Mouse (Mus musculus) kidney, embryonic 15.5 days (tissue): ENCODE results near the gene Aak1. TPM values are rescaled to one million over a fixed set of nuclear protein-coding genes. Genes with fewer than 3 reads are reported as not detected.

Experiments used
- ATAC-seq: fragments of 200-750 bp; cut with Nextera tagmentation; replicated peaks from 2 replicates; pipeline ENCODE4 v1.8.0; 2017; ENCODE audit warnings: moderate TSS enrichment; ENCODE audit not compliant: low FRiP score
- H3K27ac ChIP-seq: fragments of 300-500 bp; sonication (generic); 2 replicates; pipeline ENCODE4 v1.5.1; 2015; ENCODE audit warnings: mild to moderate bottlenecking, inconsistent platforms
- H3K27me3 ChIP-seq: fragments of 300-500 bp; sonication (generic); 2 replicates; pipeline ENCODE4 v1.6.1; 2015; ENCODE audit warnings: inconsistent platforms
- H3K36me3 ChIP-seq: fragments of 300-500 bp; sonication (generic); 2 replicates; pipeline ENCODE4 v1.6.1; 2015; ENCODE audit warnings: inconsistent platforms
- H3K4me1 ChIP-seq: fragments of 300-500 bp; sonication (generic); 2 replicates; pipeline ENCODE4 v1.6.1; 2015; ENCODE audit warnings: inconsistent platforms
- H3K4me2 ChIP-seq: fragments of 300-500 bp; sonication (generic); 2 replicates; pipeline ENCODE4 v1.6.1; 2015; ENCODE audit warnings: moderate library complexity, mild to moderate bottlenecking, inconsistent platforms
- H3K4me3 ChIP-seq: fragments of 300-500 bp; sonication (generic); replicated peaks from 2 replicates; pipeline ENCODE4 v1.5.1; 2015; ENCODE audit warnings: mild to moderate bottlenecking, inconsistent platforms
- H3K9ac ChIP-seq: fragments of 300-500 bp; sonication (generic); 2 replicates; pipeline ENCODE4 v1.6.1; 2015; ENCODE audit warnings: mild to moderate bottlenecking, inconsistent platforms
- H3K9me3 ChIP-seq: fragments of 300-500 bp; sonication (generic); replicated peaks from 2 replicates; pipeline ENCODE4 v1.6.1; 2016; ENCODE audit warnings: inconsistent platforms
- WGBS: fragments of 180-500 bp; shearing (Covaris S2); methylation state at CpG from one replicate; pipeline ENCODE4 v1.1.7; 2015; ENCODE audit warnings: mixed read lengths; 5-methylcytosine and 5-hydroxymethylcytosine counted together
- polyA plus RNA-seq: library from polyadenylated mRNA; unstranded; fragments of >200 nt; fragmentation: Nextera tagmentation; extraction: Ambion mirVana; gene quantifications from 2 replicates; pipeline ENCODE4 v1.2.1, GENCODE M21; 2015

Gene Aak1
- polyA plus RNA-seq, 1 experiment from 2014 or later = 13.5 TPM

DNA sequence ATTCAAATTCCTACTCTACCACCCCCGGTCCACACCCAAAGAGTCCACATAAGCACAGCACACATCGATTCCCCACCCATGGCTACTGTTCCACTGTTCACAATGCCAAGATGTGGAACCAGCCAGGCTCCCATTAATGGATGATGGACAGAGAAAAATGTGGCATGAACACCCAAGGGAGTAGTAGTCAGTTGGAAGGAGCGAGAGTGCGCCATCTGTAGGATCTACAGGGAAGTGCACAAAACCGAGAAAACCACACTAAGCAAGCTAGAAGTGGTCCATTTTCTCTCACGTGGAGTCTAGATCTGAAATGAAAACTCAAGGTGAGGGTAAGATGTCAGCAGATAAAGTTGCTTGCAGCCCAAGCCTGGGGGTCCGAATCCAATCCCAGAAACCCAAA lies 28.6 kb upstream of the Aak1 start:
- Histone ChIP-seq H3K9me3 (no peaks in the 10 kb centered on the region), H3K4me1 (peaks cover 18% of the 10 kb centered on the region), H3K27me3 (no peaks in the 10 kb centered on the region), H3K4me3 (no peak overlapping the region), H3K36me3 (no peaks in the 10 kb centered on the region), H3K4me2 (no peak overlapping the region), H3K9ac (no peak overlapping the region), H3K27ac (no peak overlapping the region)
- WGBS = 68% methylated on average over 7 of the region's 7 CpGs
- ATAC-seq = no peak

DNA sequence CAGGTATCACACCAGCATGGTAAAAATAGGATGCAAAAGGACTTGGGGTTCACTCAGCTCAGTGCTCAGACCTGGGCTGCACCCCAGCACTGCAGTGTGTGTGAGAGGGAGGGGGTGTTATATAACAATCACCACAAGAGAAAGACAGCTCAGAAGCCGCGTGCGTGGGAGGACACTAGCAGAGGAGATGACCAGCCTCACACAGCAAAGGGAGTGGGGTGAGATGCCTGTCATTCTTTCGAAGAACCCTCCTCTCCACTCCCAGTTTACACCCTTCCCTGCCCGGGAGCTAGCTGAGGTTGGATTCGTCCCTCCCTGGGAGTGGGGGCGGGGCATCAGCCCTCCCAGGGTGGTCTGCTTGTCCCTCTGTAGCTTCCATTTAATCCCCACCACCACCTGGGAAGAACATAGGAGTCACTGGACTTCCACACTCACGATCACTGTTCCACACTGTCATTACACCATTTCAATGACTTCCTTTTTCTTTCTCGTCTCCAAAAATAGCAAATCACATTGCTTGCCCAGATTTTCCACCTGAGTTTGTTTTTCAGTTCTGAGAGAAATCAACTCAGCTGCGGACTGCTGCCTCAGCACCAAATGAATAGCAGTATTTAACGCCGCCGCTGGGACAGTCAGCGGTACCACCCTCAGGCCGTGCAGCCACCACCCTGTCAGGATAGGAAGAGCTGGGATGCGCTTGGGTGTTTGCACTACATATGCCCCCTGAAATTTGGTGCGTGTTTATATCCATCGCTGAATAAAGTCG lies 26.8 kb upstream of the Aak1 start:
- 4% methylated on average over 19 of the region's 19 CpGs for WGBS
- ATAC-seq = peak; percentile 76
- H3K4me2 ChIP-seq = peak overlapping the region; percentile 64
- no peaks in the 10 kb centered on the region for H3K36me3 ChIP-seq
- peaks cover 17% of the 10 kb centered on the region for H3K4me1 ChIP-seq
- no peak overlapping the region for H3K27ac ChIP-seq
- no peaks in the 10 kb centered on the region for H3K9me3 ChIP-seq
- H3K27me3 ChIP-seq = no peaks in the 10 kb centered on the region
- H3K9ac ChIP-seq = no peak overlapping the region; the same call in 1 of the 2 replicates
- peak overlapping the region; percentile 31 for H3K4me3 ChIP-seq

DNA sequence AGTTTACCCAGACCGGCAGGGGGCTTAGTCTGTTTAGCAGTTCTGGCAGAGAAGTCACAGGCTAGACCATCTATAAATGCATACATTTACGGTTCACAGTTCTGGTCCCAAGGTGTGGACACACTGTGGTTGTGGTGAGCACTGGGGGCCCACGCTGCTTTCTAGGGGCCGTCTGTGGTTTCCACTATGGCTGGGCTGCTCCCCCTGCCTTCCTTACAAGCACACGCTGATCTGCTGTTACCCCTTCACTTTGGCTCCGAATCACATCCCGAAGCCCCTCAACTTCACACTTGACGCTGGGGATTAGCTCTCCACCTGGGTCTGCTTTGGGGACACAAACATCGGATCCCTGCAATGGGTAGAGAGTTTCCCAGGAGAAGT lies 26.3 kb upstream of the Aak1 start:
- Histone ChIP-seq H3K4me1 (peaks cover 17% of the 10 kb centered on the region), H3K27me3 (no peaks in the 10 kb centered on the region), H3K9me3 (no peaks in the 10 kb centered on the region), H3K4me3 (peak overlapping the region; percentile 31), H3K4me2 (peak overlapping the region; percentile 64), H3K27ac (no peak overlapping the region), H3K36me3 (no peaks in the 10 kb centered on the region), H3K9ac (no peak overlapping the region)
- no peak for ATAC-seq
- 37% methylated on average over 9 of the region's 9 CpGs for WGBS

DNA sequence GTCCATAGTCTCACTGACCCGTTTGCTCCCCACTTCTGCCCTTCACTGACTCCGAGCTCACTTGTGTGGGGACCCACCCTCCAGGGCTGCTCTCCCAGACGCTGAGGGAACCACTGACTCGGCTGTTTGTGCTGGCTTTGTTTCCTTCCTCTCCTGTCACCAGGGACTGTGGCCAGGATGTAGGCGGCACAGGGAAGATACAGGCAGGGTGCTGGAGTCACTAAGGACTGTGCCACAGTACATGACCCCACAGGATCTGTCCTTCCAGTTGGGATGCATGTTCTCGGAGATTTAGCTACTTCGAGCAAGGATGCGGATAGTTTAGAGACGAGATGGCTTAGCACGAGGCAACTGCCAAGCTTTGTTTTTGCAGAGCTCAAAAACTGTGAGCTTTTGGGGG lies 25.5 kb upstream of the Aak1 start:
- Histone ChIP-seq H3K27ac (no peak overlapping the region), H3K9me3 (no peaks in the 10 kb centered on the region), H3K4me1 (peaks cover 17% of the 10 kb centered on the region), H3K27me3 (no peaks in the 10 kb centered on the region), H3K36me3 (no peaks in the 10 kb centered on the region), H3K9ac (no peak overlapping the region), H3K4me3 (no peak overlapping the region), H3K4me2 (no peak overlapping the region)
- 43% methylated on average over 10 of the region's 10 CpGs for WGBS
- ATAC-seq = no peak

DNA sequence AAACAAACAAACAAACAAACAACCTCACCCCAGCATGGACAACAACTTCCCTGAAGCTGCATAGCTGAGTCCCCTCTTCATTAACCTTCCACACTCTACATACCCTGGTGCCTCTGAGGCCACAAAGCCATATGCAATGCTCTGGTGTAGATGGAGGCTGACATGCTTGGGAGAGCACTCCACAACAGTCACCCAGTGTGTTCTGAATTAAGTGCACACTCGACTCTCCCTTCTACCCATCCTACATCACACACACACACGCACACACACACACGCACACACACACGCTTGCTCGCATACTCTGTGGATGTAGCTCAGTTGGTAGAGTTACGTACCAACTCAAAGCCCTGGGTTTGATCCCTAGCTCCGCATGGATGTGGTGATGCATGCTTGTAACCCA lies 24.9 kb upstream of the Aak1 start:
- Histone ChIP-seq H3K4me2 (no peak overlapping the region), H3K4me3 (no peak overlapping the region), H3K9me3 (no peaks in the 10 kb centered on the region), H3K9ac (no peak overlapping the region), H3K27ac (no peak overlapping the region), H3K27me3 (no peaks in the 10 kb centered on the region), H3K36me3 (no peaks in the 10 kb centered on the region), H3K4me1 (peaks cover 17% of the 10 kb centered on the region)
- ATAC-seq = no peak
- WGBS = 91% methylated on average over 7 of the region's 7 CpGs

DNA sequence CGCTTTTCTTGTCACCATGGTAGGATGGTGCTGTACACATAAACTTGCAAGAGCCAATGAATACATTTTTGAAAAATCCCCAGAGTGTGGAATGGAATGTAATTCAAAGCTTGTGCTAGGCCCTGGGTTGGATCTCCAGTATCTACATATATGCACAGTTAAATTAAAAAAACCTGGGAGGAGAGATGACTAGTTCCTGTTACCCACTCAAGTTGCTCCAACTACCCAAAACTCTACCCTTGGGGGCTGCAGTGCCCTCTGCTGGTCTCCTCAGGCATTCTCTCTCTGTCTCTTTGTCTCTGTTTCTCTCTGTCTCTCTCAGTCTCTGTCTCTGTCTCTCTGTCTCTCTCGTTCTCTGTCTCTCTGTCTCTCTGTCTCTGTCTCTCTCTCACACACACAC lies 21.9 kb upstream of the Aak1 start:
- WGBS = 94% methylated on average over 2 of the region's 2 CpGs
- ATAC-seq = no peak

DNA sequence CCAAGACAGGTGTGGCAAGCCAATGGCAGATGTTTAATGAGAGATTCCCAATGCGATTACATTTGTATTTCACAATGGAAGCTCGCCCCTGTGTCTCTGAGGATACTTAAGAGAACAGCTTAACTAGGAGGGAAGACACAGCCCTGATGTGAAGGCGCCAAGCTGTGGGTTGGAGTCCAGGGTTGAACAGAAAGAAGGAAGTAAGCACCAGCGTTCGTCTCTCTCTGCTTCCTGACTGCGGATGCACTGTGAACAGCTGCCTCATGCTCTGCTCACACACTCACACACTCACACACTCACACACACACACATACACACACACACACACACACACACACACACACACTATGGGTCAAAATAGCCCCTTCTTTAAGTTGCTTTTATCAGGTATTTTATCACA lies 19.5 kb upstream of the Aak1 start:
- Histone ChIP-seq H3K4me3 (no peak overlapping the region), H3K27ac (no peak overlapping the region), H3K27me3 (no peaks in the 10 kb centered on the region), H3K36me3 (no peaks in the 10 kb centered on the region), H3K4me1 (0 out of 2 replicates have a peak, but pooled peaks cover 3% of the 10 kb centered on the region), H3K4me2 (no peak overlapping the region), H3K9me3 (no peaks in the 10 kb centered on the region), H3K9ac (no peak overlapping the region)
- 86% methylated on average over 6 of the region's 6 CpGs for WGBS
- ATAC-seq = no peak

More for the DNA sequence above, 21.9 kb upstream of the Aak1 start:
- Histone ChIP-seq H3K4me2 (no peak overlapping the region), H3K9ac (no peak overlapping the region), H3K9me3 (no peaks in the 10 kb centered on the region), H3K36me3 (no peaks in the 10 kb centered on the region), H3K27ac (no peak overlapping the region), H3K27me3 (no peaks in the 10 kb centered on the region), H3K4me1 (peaks cover 15% of the 10 kb centered on the region), H3K4me3 (no peak overlapping the region)

DNA sequence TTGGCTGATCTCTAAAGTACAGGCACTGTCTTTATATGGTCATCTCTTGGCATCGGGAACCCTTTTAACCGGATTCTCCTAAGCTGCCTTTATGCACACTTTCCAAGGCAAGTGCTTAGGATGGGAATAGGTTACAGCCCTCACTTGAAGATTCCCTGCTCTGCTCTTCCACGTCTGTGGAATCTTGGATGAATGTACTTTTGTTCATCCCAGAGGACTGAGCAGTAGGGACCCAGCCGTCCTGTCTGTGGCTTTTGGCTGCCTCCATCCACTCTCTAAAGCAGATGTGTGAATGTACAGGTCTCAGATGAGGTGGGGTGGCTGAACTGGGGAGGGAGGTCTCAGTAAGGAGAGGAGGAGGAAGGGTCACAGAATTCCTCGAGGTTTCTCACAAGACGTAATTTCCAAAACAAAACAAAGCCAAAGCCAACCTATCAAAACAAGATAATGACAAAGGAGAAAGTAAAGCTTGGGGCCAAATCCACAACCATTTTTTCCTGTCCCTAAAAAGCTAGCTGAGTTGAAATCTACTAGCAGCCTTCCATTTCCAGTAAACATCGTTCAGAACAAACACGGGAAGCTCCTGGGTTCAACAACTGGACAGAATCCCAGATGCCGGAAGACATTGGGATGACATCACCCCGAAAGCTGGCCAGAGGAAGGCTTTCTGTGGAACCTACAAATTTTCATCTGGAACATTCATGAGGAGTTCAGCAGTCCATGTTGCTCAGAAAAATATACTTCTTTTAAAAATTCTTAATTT lies 18.4 kb upstream of the Aak1 start:
- Histone ChIP-seq H3K4me1 (0 out of 2 replicates have a peak, but pooled peaks cover 3% of the 10 kb centered on the region), H3K4me2 (no peak overlapping the region)

DNA sequence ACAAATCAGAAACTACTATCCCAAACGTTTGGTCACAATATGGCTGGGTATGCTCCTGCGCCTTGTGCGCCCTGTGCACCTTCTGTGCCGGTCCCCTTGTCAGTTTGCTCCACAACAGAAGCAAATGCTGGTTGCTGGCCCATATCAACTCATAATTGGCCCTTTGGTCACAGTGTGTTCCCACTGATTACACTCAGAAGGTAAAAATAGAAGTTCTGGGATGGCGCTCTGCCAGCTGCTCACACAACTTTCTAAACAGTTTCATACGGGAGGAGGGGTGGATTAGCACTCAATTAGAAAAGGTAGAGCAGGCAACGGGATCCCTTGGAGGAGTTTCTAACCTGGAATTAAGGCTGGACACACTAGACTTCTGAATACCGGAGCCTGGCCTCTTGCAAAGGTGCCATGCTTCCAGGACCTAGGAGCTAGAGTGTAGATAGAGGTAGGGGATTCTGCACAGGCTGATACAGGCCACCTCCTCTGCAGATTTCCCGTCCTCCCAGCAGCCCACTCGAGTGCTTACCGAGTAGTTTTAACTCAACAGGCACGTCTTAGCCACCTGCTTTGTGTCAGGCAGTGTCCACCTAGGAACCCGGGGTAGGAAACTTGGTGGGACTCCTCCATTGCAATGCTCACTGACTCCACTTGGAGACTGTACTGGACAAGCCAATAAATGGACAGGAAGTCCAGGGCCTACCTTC lies 16.4 kb upstream of the Aak1 start:
- H3K4me3 ChIP-seq = no peak overlapping the region
- no peaks in the 10 kb centered on the region for H3K9me3 ChIP-seq
- 79% methylated on average over 13 of the region's 13 CpGs for WGBS
- H3K4me2 ChIP-seq = no peak overlapping the region
- no peak overlapping the region for H3K27ac ChIP-seq
- H3K36me3 ChIP-seq = no peaks in the 10 kb centered on the region
- H3K27me3 ChIP-seq = no peaks in the 10 kb centered on the region
- H3K9ac ChIP-seq = no peak overlapping the region
- H3K4me1 ChIP-seq = 0 out of 2 replicates have a peak, but pooled peaks cover 3% of the 10 kb centered on the region
- ATAC-seq = no peak

More for the DNA sequence above, 18.4 kb upstream of the Aak1 start:
- H3K27ac ChIP-seq = peak overlapping the region; percentile 52
- H3K36me3 ChIP-seq = no peaks in the 10 kb centered on the region
- H3K4me3 ChIP-seq = no peak overlapping the region
- 62% methylated on average over 10 of the region's 10 CpGs for WGBS
- no peaks in the 10 kb centered on the region for H3K27me3 ChIP-seq
- ATAC-seq = no peak
- no peak overlapping the region for H3K9ac ChIP-seq
- H3K9me3 ChIP-seq = no peaks in the 10 kb centered on the region

DNA sequence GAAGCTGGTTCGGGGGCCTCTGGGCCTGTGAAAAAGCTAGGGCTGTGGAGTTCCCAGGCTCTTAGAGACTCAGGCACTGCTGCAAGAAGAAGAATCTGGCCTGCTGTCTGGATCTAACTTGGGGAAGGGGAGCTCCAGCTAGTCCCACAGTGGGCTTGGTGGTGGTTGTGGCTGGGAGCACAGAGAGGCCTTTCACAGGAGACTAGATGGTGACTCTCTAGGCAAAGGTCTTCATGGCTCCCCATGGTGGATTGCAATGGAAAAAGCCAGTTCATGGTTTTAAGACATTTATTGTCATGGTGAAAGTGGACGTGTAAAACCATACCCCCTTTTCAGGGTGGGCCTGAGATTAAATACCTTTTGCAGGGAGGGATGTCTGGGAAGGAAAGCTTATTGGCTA lies 10.2 kb upstream of the Aak1 start:
- Histone ChIP-seq H3K36me3 (no peaks in the 10 kb centered on the region), H3K27me3 (no peaks in the 10 kb centered on the region), H3K4me2 (no peak overlapping the region), H3K9ac (no peak overlapping the region), H3K27ac (no peak overlapping the region), H3K9me3 (no peaks in the 10 kb centered on the region), H3K4me1 (no peaks in the 10 kb centered on the region), H3K4me3 (no peak overlapping the region)
- ATAC-seq = no peak
- WGBS = 66% methylated on average over 2 of the region's 2 CpGs

DNA sequence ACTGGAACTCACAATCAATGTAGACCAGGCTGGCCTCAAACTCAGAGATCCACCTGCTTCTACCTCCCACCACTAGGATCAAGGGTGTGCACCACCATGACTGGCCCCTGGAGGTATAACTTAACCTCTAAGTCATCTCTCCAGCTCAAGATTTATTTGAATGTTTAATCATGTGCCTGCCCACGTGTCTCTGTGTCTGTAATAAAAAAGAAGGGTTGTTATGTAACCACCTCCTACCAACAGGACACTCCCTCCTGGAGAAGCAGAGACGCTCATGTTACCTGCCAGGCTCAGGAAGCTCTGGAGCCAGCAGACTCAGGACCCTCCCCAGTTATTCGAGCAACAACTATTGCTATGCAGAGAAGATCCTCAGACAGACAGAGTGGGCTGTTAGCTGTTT lies 7.4 kb upstream of the Aak1 start:
- Histone ChIP-seq H3K9me3 (no peaks in the 10 kb centered on the region), H3K4me3 (no peak overlapping the region), H3K4me2 (no peak overlapping the region), H3K27me3 (no peaks in the 10 kb centered on the region), H3K36me3 (no peaks in the 10 kb centered on the region), H3K4me1 (no peaks in the 10 kb centered on the region), H3K9ac (no peak overlapping the region), H3K27ac (no peak overlapping the region)
- WGBS = 48% methylated on average over 3 of the region's 3 CpGs
- ATAC-seq = no peak

DNA sequence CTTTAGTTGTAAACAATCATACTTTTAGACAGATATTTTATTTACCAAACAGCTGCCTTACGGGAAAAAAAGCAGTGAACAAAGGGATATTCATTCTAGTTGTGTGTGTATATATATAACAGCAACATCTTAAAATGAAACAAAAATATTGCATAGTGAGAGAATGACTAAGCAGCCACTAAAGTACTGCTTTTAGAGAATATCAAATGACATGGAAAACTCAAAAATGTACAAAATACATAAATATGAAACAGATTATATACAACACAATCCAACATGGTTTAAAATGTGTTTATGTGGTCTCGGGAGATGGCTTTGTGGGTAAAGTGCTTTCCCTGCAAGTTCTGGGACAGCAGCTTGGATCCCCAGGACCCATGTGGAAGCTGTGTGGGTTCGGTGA lies 5.7 kb upstream of the Aak1 start:
- no peak overlapping the region for H3K4me3 ChIP-seq
- no peaks in the 10 kb centered on the region for H3K27me3 ChIP-seq
- WGBS = 90% methylated on average over 3 of the region's 3 CpGs
- H3K9ac ChIP-seq = no peak overlapping the region
- no peaks in the 10 kb centered on the region for H3K9me3 ChIP-seq
- H3K36me3 ChIP-seq = no peaks in the 10 kb centered on the region
- peaks cover 11% of the 10 kb centered on the region for H3K4me1 ChIP-seq
- H3K4me2 ChIP-seq = no peak overlapping the region
- no peak overlapping the region for H3K27ac ChIP-seq
- no peak for ATAC-seq
